Mouse (Mus musculus) neural tube, embryonic 15.5 days (tissue): ENCODE data around the gene Ncs1. TPM values are rescaled to one million over a fixed set of nuclear protein-coding genes. Genes with fewer than 3 reads are reported as not detected.

Experiments used
- polyA plus RNA-seq: library from polyadenylated mRNA; unstranded; fragments of >200 nt; fragmentation: Nextera tagmentation; extraction: Ambion mirVana; gene quantifications from 2 replicates; pipeline ENCODE4 v1.2.1, GENCODE M21; 2015

Ncs1 gene
- polyA plus RNA-seq, 1 experiment from 2014 or later = 179 TPM

Other genes starting within 250 kb of the Ncs1 start
- gene Fnbp1, start 103.8 kb upstream of the Ncs1 start, polyA plus RNA-seq = 34.1 and 36.6 TPM in 2 replicates
- gene Gpr107, start 93.5 kb upstream of the Ncs1 start, polyA plus RNA-seq = 33.7 and 36.3 TPM in 2 replicates
- 0.44 and 0.51 TPM in 2 replicates for gene Hmcn2, start 68.6 kb downstream of the Ncs1 start, polyA plus RNA-seq
- gene Ass1, start 224.4 kb downstream of the Ncs1 start, polyA plus RNA-seq = 9.1 and 21.3 TPM in 2 replicates